Comparison of ENCODE assay signal across 8 mouse cellular contexts in genomic region chr6:88113139-88113538, GRCm38 (mm10). TPM values are rescaled to one million over a fixed set of nuclear protein-coding genes. Genes with fewer than 3 reads are reported as not detected.
A peak's percentile ranks its signal among the peaks of the same experiment; 100 is the strongest.
DNase-seq lines count a peak whose midpoint lies in the region; ATAC-seq and TF ChIP-seq lines count a peak whose summit lies in the region.

No protein-coding gene starts in this region.

- H3K9ac ChIP-seq in heart, adult 2 months (ENCODE audit: low read depth, low read length): no peak overlapping the region
- H3K9ac ChIP-seq in kidney, embryonic 15.5 days: no peak overlapping the region
- peak overlapping the region; percentile 18; the same call in 1 of the 2 replicates for H3K9ac ChIP-seq in liver, embryonic 11.5 days (ENCODE audit: low read depth, low read length)

- H3K4me1 ChIP-seq in heart, adult 2 months (ENCODE audit: control insufficient read depth, insufficient read depth, low read length): no peaks in the 10 kb centered on the region
- peaks cover 35% of the 10 kb centered on the region for H3K4me1 ChIP-seq in kidney, embryonic 15.5 days
- H3K4me1 ChIP-seq in liver, embryonic 11.5 days (replicated peaks; ENCODE audit: control insufficient read depth, insufficient read depth, low read length): peaks cover 46% of the 10 kb centered on the region
- 0 out of 2 replicates have a peak, but pooled peaks cover 2% of the 10 kb centered on the region for H3K4me1 ChIP-seq in thymus, adult 2 months (replicated peaks; ENCODE audit: control insufficient read depth, insufficient read depth, low read length)

- no peak overlapping the region for H3K4me2 ChIP-seq in kidney, embryonic 15.5 days
- H3K4me2 ChIP-seq in liver, embryonic 11.5 days: no peak overlapping the region; the same call in 1 of the 2 replicates

- ATAC-seq in kidney, embryonic 15.5 days (replicated peaks; ENCODE audit: low FRiP score): peak; percentile 57
- ATAC-seq in liver, embryonic 11.5 days (replicated peaks; ENCODE audit: low FRiP score): peak; percentile 42

- no peaks in the 10 kb centered on the region for H3K36me3 ChIP-seq in heart, adult 2 months (ENCODE audit: control insufficient read depth, insufficient read depth, low read length)
- no peaks in the 10 kb centered on the region for H3K36me3 ChIP-seq in kidney, embryonic 15.5 days
- H3K36me3 ChIP-seq in liver, embryonic 11.5 days (ENCODE audit: control insufficient read depth, insufficient read depth, low read length): no peaks in the 10 kb centered on the region
- no peaks in the 10 kb centered on the region for H3K36me3 ChIP-seq in thymus, adult 2 months (ENCODE audit: control insufficient read depth, insufficient read depth, low read length)

- intact Hi-C loops in heart, adult 2 months (cut with DNase I): loop anchor here (1.0 to 2.0 kb wide), 2 partner anchors 320 to 387 kb away; no protein-coding TSS in a partner anchor

- 36% methylated on average over 7 of the region's 7 CpGs for WGBS in heart, adult 2 months
- WGBS in kidney, embryonic 15.5 days: 24% methylated on average over 7 of the region's 7 CpGs
- 36% methylated on average over 7 of the region's 7 CpGs for WGBS in liver, embryonic 11.5 days
- WGBS in thymus, adult 2 months: 54% methylated on average over 7 of the region's 7 CpGs

- TF ChIP-seq POLR2A in heart, adult 2 months (IDR thresholded peaks at IDR 0.05; ENCODE audit: insufficient read depth, low read depth, low read length): no peak
- TF ChIP-seq POLR2A in thymus, adult 2 months (IDR thresholded peaks at IDR 0.05; ENCODE audit: control insufficient read depth, extremely low read depth, insufficient read depth, low read length, poor library complexity): no peak

- H3K79me2 ChIP-seq in heart, adult 2 months (replicated peaks; ENCODE audit: control insufficient read depth, insufficient read depth, low read length): no peaks in the 10 kb centered on the region

- no peak overlapping the region for H3K4me3 ChIP-seq in heart, adult 2 months
- no peak overlapping the region for H3K4me3 ChIP-seq in kidney, embryonic 15.5 days (replicated peaks)
- no peak overlapping the region for H3K4me3 ChIP-seq in liver, embryonic 11.5 days (ENCODE audit: low read depth, low read length)
- no peak overlapping the region for H3K4me3 ChIP-seq in thymus, adult 2 months (ENCODE audit: control insufficient read depth, insufficient read depth, low read length)

- DNase-seq in 3T3-L1 (ENCODE audit: low read depth, low spot score) (peak; percentile 82), R1 (ENCODE audit: low read depth, low spot score) (peak; percentile 74)
- peak; percentile 72 for DNase-seq in embryo, embryonic 10 days (ENCODE audit: low spot score)
- peak; percentile 45 to 65 for DNase-seq in heart, adult 2 months
- DNase-seq in liver, embryonic 11.5 days (ENCODE audit: low spot score): no peak
- DNase-seq in natural killer cell, adult 2 months (ENCODE audit: low spot score in 2 of 2): peak; percentile 36 to 54
- DNase-seq in thymus, adult 2 months: peak; percentile 51

- no peak overlapping the region for H3K27ac ChIP-seq in heart, adult 2 months
- no peak overlapping the region for H3K27ac ChIP-seq in kidney, embryonic 15.5 days
- H3K27ac ChIP-seq in liver, embryonic 11.5 days (ENCODE audit: low read depth, low read length): no peak overlapping the region
- no peak overlapping the region for H3K27ac ChIP-seq in thymus, adult 2 months (ENCODE audit: control insufficient read depth, insufficient read depth, low read length)

- H3K27me3 ChIP-seq in heart, adult 2 months (ENCODE audit: control insufficient read depth, insufficient read depth, low read length): no peaks in the 10 kb centered on the region
- H3K27me3 ChIP-seq in kidney, embryonic 15.5 days: no peaks in the 10 kb centered on the region
- H3K27me3 ChIP-seq in liver, embryonic 11.5 days (replicated peaks; ENCODE audit: control insufficient read depth, insufficient read depth, low read length): no peaks in the 10 kb centered on the region
- no peaks in the 10 kb centered on the region for H3K27me3 ChIP-seq in thymus, adult 2 months (ENCODE audit: control insufficient read depth, insufficient read depth, low read length)

- H3K9me3 ChIP-seq in kidney, embryonic 15.5 days (replicated peaks): no peaks in the 10 kb centered on the region
- no peaks in the 10 kb centered on the region for H3K9me3 ChIP-seq in liver, embryonic 11.5 days (ENCODE audit: control insufficient read depth, low read length)

- peak; percentile 96 for TF ChIP-seq CTCF in heart, adult 2 months (IDR thresholded peaks at IDR 0.05)
- TF ChIP-seq CTCF in thymus, adult 2 months (IDR thresholded peaks at IDR 0.05; ENCODE audit: borderline replicate concordance, control insufficient read depth, extremely low read depth, insufficient read depth, low read length, poor library complexity): peak; percentile 83

- no peak for TF ChIP-seq EP300 in heart, adult 2 months (IDR thresholded peaks at IDR 0.05; ENCODE audit: insufficient read depth, low read depth, low read length)

RNA-seq across cellular contexts. Expression of gene Rpn1, which starts 28.9 kb away (rescaled TPM):
- total RNA-seq in heart, adult 2 months (2021): 100 to 1,000 TPM; 107 to 114 TPM
- 67.7 and 131 TPM in 2 replicates for polyA plus RNA-seq in heart, adult 2 months (2012; rRNA removed)
- polyA plus RNA-seq in kidney, embryonic 15.5 days (2015; fragmentation: Nextera tagmentation; extraction: Ambion mirVana): 403 and 425 TPM in 2 replicates
- polyA plus RNA-seq in liver, embryonic 11.5 days (2014; fragmentation: Nextera tagmentation; extraction: Ambion mirVana): 384 and 414 TPM in 2 replicates
- 133 and 158 TPM in 2 replicates for polyA plus RNA-seq in thymus, adult 2 months (2012; rRNA removed)
